Mouse (Mus musculus): ENCODE results near the gene Card6.

DNA sequence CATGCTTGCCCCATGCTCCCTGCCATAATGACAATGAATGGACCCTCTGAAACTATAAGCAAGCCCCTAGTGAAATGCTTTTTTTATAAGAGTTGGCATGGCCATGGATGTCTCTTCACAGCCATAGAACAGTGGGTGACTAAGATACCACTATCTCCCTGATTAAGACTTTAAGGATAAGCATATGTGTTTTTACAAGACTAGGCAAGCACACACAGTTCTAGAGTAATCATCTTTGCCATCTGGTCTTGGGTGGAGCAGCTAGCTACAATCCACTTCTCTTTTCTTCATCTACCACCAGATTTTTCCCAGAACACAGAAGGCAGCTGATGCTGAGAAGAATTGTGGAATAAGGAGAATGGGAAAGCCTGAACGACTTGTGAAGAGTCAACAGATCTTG is 27.1 kb downstream of the Card6 start:
- TF ChIP-seq CTCF (conservative IDR thresholded peaks at IDR 0.05; ENCODE audit: insufficient read depth, insufficient read length, low read depth, low read length) (no peak), POLR2A (IDR thresholded peaks at IDR 0.05; ENCODE audit: low read depth, low read length) (no peak)

Data from kidney, adult 2 months (tissue).